Mouse (Mus musculus): Measurements from ENCODE around the gene Mindy1. TPM values are rescaled to one million over a fixed set of nuclear protein-coding genes. Genes with fewer than 3 reads are reported as not detected.

Gene Mindy1
- polyA plus RNA-seq, 2 experiments: 45.6 to 45.8 TPM

DNA sequence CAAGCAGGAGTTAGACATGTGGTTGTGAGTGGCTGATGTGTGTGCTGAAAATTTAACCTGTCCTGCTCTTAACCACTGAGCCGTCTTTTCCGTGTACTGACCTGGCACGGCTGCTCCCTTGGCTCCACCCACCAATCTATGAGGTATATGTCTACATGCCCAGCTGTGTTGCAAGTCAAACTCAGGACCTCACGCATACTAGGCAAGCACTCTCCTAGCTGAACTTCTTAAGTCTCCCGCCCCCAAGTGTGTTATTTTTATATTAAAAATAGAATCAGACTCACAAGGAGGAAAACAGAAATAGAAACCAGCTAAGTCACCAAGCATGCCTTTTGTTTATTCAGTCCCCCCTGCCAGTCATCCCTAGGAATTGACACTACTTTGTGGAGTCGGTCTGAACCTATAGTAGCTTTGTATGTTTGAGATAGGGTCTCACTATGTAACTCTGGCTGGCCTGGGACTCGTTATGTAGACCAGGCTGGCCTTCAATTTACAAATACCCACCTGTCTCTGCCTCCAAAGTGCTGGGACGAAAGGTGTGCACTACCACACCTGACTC lies 43.5 kb upstream of the Mindy1 start:
- H3K36me3 ChIP-seq (ENCODE audit: control insufficient read depth, insufficient read depth, low read length): peaks cover 56% of the 10 kb centered on the region
- WGBS: 88% methylated on average over 8 of the region's 8 CpGs

DNA sequence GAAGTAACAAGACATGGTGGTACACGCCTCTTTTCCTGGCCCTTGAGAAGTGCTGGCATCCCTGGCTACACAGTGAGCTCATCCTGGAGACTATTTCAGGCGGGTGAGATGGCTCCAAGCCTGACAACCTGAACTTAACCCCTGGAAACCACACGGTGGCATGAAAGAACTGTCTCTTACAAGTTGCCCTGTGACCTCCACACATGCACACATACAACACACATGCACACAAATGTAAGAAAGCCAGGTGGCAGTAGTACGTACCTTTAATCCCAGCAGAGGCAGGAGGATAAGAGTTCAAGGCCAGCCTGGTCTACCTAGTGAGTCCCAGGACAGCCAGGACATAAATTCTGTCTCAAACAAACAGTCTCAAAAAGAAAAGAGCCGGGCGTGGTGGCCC lies 42.1 kb upstream of the Mindy1 start:
- ATAC-seq (ENCODE audit: low FRiP score, low read depth): no peak
- 89% methylated on average over 6 of the region's 6 CpGs for WGBS
- TF ChIP-seq POLR2A (IDR thresholded peaks at IDR 0.05; ENCODE audit: borderline replicate concordance, extremely low read depth, insufficient read depth, insufficient read length): no peak
- peaks cover 42% of the 10 kb centered on the region for H3K36me3 ChIP-seq (ENCODE audit: control insufficient read depth, insufficient read depth, low read length)
- no peaks in the 10 kb centered on the region for H3K9me3 ChIP-seq (ENCODE audit: control insufficient read depth, low read length)
- H3K9ac ChIP-seq (ENCODE audit: low read depth, low read length, severe bottlenecking): no peak overlapping the region
- no peak overlapping the region for H3K4me3 ChIP-seq (replicated peaks; ENCODE audit: low read length)
- DNase-seq (ENCODE audit: low spot score): no peak
- no peaks in the 10 kb centered on the region for H3K27me3 ChIP-seq (ENCODE audit: control insufficient read depth, insufficient read depth, low read length)
- peaks cover 6% of the 10 kb centered on the region; the same call in 1 of the 2 replicates for H3K4me1 ChIP-seq (ENCODE audit: control insufficient read depth, insufficient read depth, low read length)
- H3K27ac ChIP-seq (replicated peaks; ENCODE audit: low read depth, low read length): no peak overlapping the region
- H3K4me2 ChIP-seq (replicated peaks; ENCODE audit: low read depth, low read length, severe bottlenecking): no peak overlapping the region

More for the DNA sequence above, 43.5 kb upstream of the Mindy1 start:
- Histone ChIP-seq H3K4me1 (ENCODE audit: control insufficient read depth, insufficient read depth, low read length) (peaks cover 6% of the 10 kb centered on the region; the same call in 1 of the 2 replicates), H3K4me2 (replicated peaks; ENCODE audit: low read depth, low read length, severe bottlenecking) (no peak overlapping the region), H3K27me3 (ENCODE audit: control insufficient read depth, insufficient read depth, low read length) (no peaks in the 10 kb centered on the region), H3K27ac (replicated peaks; ENCODE audit: low read depth, low read length) (no peak overlapping the region), H3K9ac (ENCODE audit: low read depth, low read length, severe bottlenecking) (no peak overlapping the region), H3K9me3 (ENCODE audit: control insufficient read depth, low read length) (no peaks in the 10 kb centered on the region), H3K4me3 (replicated peaks; ENCODE audit: low read length) (no peak overlapping the region)
- no peak for TF ChIP-seq POLR2A (IDR thresholded peaks at IDR 0.05; ENCODE audit: borderline replicate concordance, extremely low read depth, insufficient read depth, insufficient read length)
- ATAC-seq (ENCODE audit: low FRiP score, low read depth) (no peak), DNase-seq (ENCODE audit: low spot score) (no peak)

DNA sequence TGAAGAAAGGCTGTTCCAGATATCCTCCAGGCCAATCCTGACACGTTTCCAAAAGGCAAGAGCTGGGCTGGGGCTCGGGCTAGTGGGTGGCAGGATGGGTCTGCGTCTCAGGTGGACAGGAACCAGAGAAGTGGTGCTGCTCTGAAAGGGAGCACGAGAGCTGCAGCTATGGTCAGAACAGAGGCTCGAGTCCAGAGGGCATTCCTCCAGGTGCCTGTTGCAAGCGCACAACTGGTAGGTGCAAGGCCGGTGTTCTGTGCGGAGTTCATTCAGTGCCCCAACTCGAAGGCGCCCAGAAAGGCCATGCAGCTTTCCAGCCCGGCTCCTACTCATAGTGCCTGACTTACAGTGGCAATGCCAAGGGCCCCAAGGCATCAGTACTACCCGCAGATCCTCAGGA lies 41.2 kb upstream of the Mindy1 start:
- H3K27me3 ChIP-seq (ENCODE audit: control insufficient read depth, insufficient read depth, low read length): no peaks in the 10 kb centered on the region
- ATAC-seq (ENCODE audit: low FRiP score, low read depth): no peak
- H3K4me2 ChIP-seq (replicated peaks; ENCODE audit: low read depth, low read length, severe bottlenecking): no peak overlapping the region
- H3K9ac ChIP-seq (ENCODE audit: low read depth, low read length, severe bottlenecking): no peak overlapping the region
- 86% methylated on average over 12 of the region's 12 CpGs for WGBS
- H3K27ac ChIP-seq (replicated peaks; ENCODE audit: low read depth, low read length): no peak overlapping the region
- DNase-seq (ENCODE audit: low spot score): no peak
- H3K4me1 ChIP-seq (ENCODE audit: control insufficient read depth, insufficient read depth, low read length): peaks cover 6% of the 10 kb centered on the region; the same call in 1 of the 2 replicates
- TF ChIP-seq POLR2A (IDR thresholded peaks at IDR 0.05; ENCODE audit: borderline replicate concordance, extremely low read depth, insufficient read depth, insufficient read length): no peak
- peaks cover 32% of the 10 kb centered on the region for H3K36me3 ChIP-seq (ENCODE audit: control insufficient read depth, insufficient read depth, low read length)
- no peak overlapping the region for H3K4me3 ChIP-seq (replicated peaks; ENCODE audit: low read length)
- H3K9me3 ChIP-seq (ENCODE audit: control insufficient read depth, low read length): no peaks in the 10 kb centered on the region

DNA sequence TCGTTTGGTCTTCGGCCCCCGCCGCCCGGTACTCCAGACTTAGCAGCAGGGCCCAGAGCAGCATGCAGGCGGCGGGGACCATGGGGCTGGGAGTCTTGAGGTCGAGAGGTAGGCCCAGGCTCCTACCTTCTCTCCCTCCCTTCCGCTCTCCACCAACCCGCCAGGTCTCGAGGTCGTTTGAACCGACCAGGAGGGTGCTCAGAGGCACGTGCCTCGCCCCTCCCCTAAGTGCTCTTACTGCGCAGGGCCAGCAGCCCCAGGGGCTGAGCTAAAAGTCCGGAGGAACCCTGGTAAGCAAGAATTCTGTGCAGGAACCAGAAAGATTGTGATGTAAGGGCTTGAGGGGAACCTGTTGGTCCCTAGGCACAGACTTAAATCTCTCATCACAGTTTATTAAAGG lies 40.2 kb upstream of the Mindy1 start:
- WGBS: 19% methylated on average over 17 of the region's 17 CpGs
- no peak for TF ChIP-seq POLR2A (IDR thresholded peaks at IDR 0.05; ENCODE audit: borderline replicate concordance, extremely low read depth, insufficient read depth, insufficient read length)
- H3K27me3 ChIP-seq (ENCODE audit: control insufficient read depth, insufficient read depth, low read length): no peaks in the 10 kb centered on the region
- H3K4me1 ChIP-seq (ENCODE audit: control insufficient read depth, insufficient read depth, low read length): peaks cover 6% of the 10 kb centered on the region; the same call in 1 of the 2 replicates
- H3K4me3 ChIP-seq (replicated peaks; ENCODE audit: low read length): no peak overlapping the region
- peaks cover 23% of the 10 kb centered on the region for H3K36me3 ChIP-seq (ENCODE audit: control insufficient read depth, insufficient read depth, low read length)
- peak overlapping the region; percentile 28 for H3K4me2 ChIP-seq (replicated peaks; ENCODE audit: low read depth, low read length, severe bottlenecking)
- H3K9me3 ChIP-seq (ENCODE audit: control insufficient read depth, low read length): no peaks in the 10 kb centered on the region
- ATAC-seq (ENCODE audit: low FRiP score, low read depth) (peak; percentile 45), DNase-seq (ENCODE audit: low spot score) (no peak)
- no peak overlapping the region for H3K27ac ChIP-seq (replicated peaks; ENCODE audit: low read depth, low read length)
- H3K9ac ChIP-seq (ENCODE audit: low read depth, low read length, severe bottlenecking): peak overlapping the region; percentile 31

DNA sequence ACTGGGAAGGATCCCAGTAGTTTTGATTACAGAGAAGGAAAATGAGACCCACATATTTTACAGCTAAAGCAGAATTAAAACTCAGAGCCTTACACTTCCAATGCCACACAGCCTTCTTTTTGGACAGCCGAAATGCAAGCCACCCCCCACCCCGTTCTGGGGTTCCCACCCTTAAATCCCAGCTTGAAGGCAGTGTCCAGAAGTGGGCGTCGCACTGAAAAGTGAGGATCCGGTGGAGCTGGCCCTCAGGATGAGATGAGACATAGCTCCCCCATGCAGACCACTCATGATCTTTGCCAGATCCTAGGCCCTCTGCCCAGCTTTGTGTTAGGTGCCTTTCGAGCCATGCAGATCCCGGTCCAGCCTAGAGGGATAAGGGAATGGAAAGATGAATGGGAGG lies 39.6 kb upstream of the Mindy1 start, which contains the start of gene Gm128:
TSS of gene Gm128 (minus strand) at position 101 of the 400 bp plus-strand sequence.
- Histone ChIP-seq H3K27me3 (ENCODE audit: control insufficient read depth, insufficient read depth, low read length) (no peaks in the 10 kb centered on the region), H3K9me3 (ENCODE audit: control insufficient read depth, low read length) (no peaks in the 10 kb centered on the region), H3K4me2 (replicated peaks; ENCODE audit: low read depth, low read length, severe bottlenecking) (peak within 1 kb of the TSS; percentile 28), H3K9ac (ENCODE audit: low read depth, low read length, severe bottlenecking) (peak within 1 kb of the TSS; percentile 31), H3K27ac (replicated peaks; ENCODE audit: low read depth, low read length) (no peak within 1 kb of the TSS), H3K4me3 (replicated peaks; ENCODE audit: low read length) (no peak within 1 kb of the TSS), H3K4me1 (ENCODE audit: control insufficient read depth, insufficient read depth, low read length) (peaks cover 6% of the 10 kb centered on the region; the same call in 1 of the 2 replicates), H3K36me3 (ENCODE audit: control insufficient read depth, insufficient read depth, low read length) (peaks cover 17% of the 10 kb centered on the region)
- WGBS: 77% methylated on average over 7 of the region's 7 CpGs
- ATAC-seq (ENCODE audit: low FRiP score, low read depth) (no peak), DNase-seq (ENCODE audit: low spot score) (no peak)
- TF ChIP-seq POLR2A (IDR thresholded peaks at IDR 0.05; ENCODE audit: borderline replicate concordance, extremely low read depth, insufficient read depth, insufficient read length): no peak

Measured in limb, embryonic 14.5 days (tissue).